Mouse (Mus musculus): ENCODE results near the gene Asb1. TPM values are rescaled to one million over a fixed set of nuclear protein-coding genes. Genes with fewer than 3 reads are reported as not detected.

Gene Asb1
- polyA plus RNA-seq, 1 experiment from 2014 or later: 14.9 TPM

DNA sequence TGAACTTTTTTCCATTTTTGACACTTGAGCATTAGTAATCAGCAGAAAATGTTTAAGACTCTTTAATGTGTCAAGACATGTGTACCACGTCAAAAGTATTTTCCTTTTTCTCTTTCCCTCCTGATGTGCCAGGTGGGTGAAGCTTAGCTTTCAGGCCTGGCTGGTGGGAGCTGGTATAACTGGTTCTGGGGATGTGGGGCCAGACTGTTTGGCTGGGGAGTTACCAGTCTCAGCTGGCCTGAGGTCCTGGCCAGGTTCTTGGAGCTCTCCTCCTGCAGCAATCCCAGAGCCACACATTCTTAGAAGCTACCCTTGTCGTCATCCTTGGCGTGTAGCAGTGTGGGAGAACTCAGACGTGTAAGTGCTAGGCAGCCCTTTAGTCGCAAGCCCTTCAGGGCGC, 24.7 kb upstream of the Asb1 start:
- Histone ChIP-seq H3K36me3 (ENCODE audit: control insufficient read depth, insufficient read depth, low read length) (peaks cover 54% of the 10 kb centered on the region), H3K4me3 (replicated peaks; ENCODE audit: low read depth, low read length) (no peak overlapping the region), H3K4me2 (ENCODE audit: low read length) (no peak overlapping the region), H3K27me3 (ENCODE audit: control insufficient read depth, insufficient read depth, low read length) (no peaks in the 10 kb centered on the region), H3K9me3 (ENCODE audit: control insufficient read depth, low read length) (no peaks in the 10 kb centered on the region), H3K4me1 (ENCODE audit: control insufficient read depth, insufficient read depth, low read length) (no peaks in the 10 kb centered on the region), H3K27ac (replicated peaks; ENCODE audit: low read depth, low read length) (no peak overlapping the region), H3K9ac (replicated peaks; ENCODE audit: low read length) (no peak overlapping the region)
- DNase-seq (no peak), ATAC-seq (ENCODE audit: low FRiP score, low TSS enrichment) (no peak)
- 93% methylated on average over 6 of the region's 6 CpGs for WGBS

DNA sequence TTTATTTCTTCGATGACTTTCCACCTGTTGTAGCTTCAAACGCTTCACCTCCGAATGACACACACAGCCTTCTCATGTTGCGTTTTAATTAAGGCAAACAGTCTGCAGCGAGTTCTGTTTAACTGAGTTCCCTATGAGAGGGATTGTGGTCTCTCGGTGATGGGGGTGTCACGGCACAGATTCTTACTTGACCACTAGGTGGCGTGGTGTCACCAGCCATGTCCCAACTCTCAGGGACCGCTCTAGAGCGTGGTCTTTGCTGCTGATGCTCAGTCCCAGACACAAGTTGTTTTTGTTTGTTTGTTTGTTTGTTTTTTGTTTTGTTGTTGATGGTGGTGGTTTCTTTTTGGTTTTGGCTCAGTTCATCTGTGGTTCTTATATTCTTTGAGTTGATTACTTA, 16.6 kb upstream of the Asb1 start:
- no peak overlapping the region for H3K4me3 ChIP-seq (replicated peaks; ENCODE audit: low read depth, low read length)
- DNase-seq (peak; percentile 86), ATAC-seq (ENCODE audit: low FRiP score, low TSS enrichment) (no peak; the same call in 1 of the 2 replicates)
- 14% methylated on average over 10 of the region's 10 CpGs for WGBS
- H3K27ac ChIP-seq (replicated peaks; ENCODE audit: low read depth, low read length): no peak overlapping the region
- peaks cover 78% of the 10 kb centered on the region for H3K36me3 ChIP-seq (ENCODE audit: control insufficient read depth, insufficient read depth, low read length)
- H3K9ac ChIP-seq (replicated peaks; ENCODE audit: low read length): no peak overlapping the region
- no peaks in the 10 kb centered on the region for H3K4me1 ChIP-seq (ENCODE audit: control insufficient read depth, insufficient read depth, low read length)
- H3K4me2 ChIP-seq (ENCODE audit: low read length): no peak overlapping the region
- H3K9me3 ChIP-seq (ENCODE audit: control insufficient read depth, low read length): no peaks in the 10 kb centered on the region
- no peaks in the 10 kb centered on the region for H3K27me3 ChIP-seq (ENCODE audit: control insufficient read depth, insufficient read depth, low read length)

DNA sequence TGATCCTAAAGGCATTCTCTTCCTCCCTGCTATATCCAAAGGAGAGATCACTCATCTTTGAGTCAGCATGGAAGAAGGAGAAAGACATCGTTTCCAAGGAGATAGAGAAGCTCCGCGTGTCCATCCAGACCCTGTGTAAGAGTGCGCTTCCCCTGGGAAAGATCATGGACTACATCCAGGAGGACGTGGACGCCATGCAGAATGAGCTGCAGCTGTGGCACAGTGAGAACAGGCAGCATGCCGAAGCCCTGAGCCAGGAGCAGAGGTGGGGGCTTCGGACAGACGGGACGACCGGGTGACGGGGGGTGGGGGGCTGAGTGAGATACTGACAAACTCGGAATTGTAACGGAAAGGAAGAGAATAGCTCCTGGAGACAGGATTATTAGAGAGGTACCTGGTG, 14.5 kb upstream of the Asb1 start:
- ATAC-seq (ENCODE audit: low FRiP score, low TSS enrichment) (no peak), DNase-seq (peak; percentile 37)
- Histone ChIP-seq H3K36me3 (ENCODE audit: control insufficient read depth, insufficient read depth, low read length) (peaks cover 75% of the 10 kb centered on the region), H3K9ac (replicated peaks; ENCODE audit: low read length) (no peak overlapping the region), H3K4me2 (ENCODE audit: low read length) (no peak overlapping the region), H3K4me3 (replicated peaks; ENCODE audit: low read depth, low read length) (no peak overlapping the region), H3K27ac (replicated peaks; ENCODE audit: low read depth, low read length) (no peak overlapping the region), H3K4me1 (ENCODE audit: control insufficient read depth, insufficient read depth, low read length) (no peaks in the 10 kb centered on the region), H3K9me3 (ENCODE audit: control insufficient read depth, low read length) (no peaks in the 10 kb centered on the region), H3K27me3 (ENCODE audit: control insufficient read depth, insufficient read depth, low read length) (no peaks in the 10 kb centered on the region)
- 82% methylated on average over 14 of the region's 14 CpGs for WGBS

DNA sequence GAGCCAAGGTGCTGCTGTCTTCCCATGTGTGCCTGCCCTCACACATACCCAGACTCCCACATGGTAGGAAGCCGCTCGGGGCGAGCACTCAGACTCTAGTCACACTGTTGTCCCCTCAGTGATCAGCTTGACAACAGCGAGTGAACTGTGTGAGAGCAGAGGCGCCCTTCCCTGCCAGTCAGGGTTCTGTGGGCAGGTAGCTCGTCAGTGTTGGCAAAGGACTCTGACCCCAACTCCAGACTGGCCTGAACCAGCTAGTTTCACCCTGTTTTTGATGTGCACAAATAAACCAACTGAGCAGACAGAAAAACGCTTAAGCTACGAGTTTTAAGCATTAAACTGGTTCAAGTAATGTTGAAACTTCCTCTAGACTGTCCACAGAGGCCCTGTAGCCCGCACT, 10.2 kb upstream of the Asb1 start:
- no peak for ATAC-seq (ENCODE audit: low FRiP score, low TSS enrichment)
- WGBS: 91% methylated on average over 9 of the region's 9 CpGs

DNA sequence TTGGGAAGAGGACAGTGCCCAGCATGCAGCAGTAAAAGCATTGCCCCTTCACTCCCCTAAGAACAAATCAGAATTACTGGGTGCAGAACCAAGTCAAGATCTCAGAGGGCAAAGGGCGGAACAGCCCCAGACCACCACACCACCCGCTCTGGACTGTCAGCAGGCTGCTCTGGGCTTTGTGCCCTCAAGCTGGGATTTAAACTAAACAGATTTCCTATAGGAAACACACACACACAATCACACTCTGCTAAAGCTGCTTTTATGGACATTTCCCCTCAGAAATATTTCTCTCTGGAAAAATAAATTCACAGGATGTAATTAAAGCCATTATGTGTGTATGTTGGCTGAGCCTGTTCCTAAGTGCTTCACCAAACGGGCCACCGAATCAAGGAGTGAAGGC, 8.1 kb upstream of the Asb1 start:
- no peaks in the 10 kb centered on the region for H3K27me3 ChIP-seq (ENCODE audit: control insufficient read depth, insufficient read depth, low read length)
- no peak for ATAC-seq (ENCODE audit: low FRiP score, low TSS enrichment)
- no peak for DNase-seq
- WGBS: 93% methylated on average over 4 of the region's 4 CpGs
- H3K9me3 ChIP-seq (ENCODE audit: control insufficient read depth, low read length): no peaks in the 10 kb centered on the region
- H3K4me3 ChIP-seq (replicated peaks; ENCODE audit: low read depth, low read length): no peak overlapping the region
- no peaks in the 10 kb centered on the region for H3K4me1 ChIP-seq (ENCODE audit: control insufficient read depth, insufficient read depth, low read length)
- no peak overlapping the region for H3K27ac ChIP-seq (replicated peaks; ENCODE audit: low read depth, low read length)
- H3K9ac ChIP-seq (replicated peaks; ENCODE audit: low read length): no peak overlapping the region
- peaks cover 43% of the 10 kb centered on the region for H3K36me3 ChIP-seq (ENCODE audit: control insufficient read depth, insufficient read depth, low read length)
- no peak overlapping the region for H3K4me2 ChIP-seq (ENCODE audit: low read length)

More for the DNA sequence above, 10.2 kb upstream of the Asb1 start:
- Histone ChIP-seq H3K9ac (replicated peaks; ENCODE audit: low read length) (no peak overlapping the region), H3K27ac (replicated peaks; ENCODE audit: low read depth, low read length) (no peak overlapping the region), H3K4me2 (ENCODE audit: low read length) (no peak overlapping the region), H3K9me3 (ENCODE audit: control insufficient read depth, low read length) (no peaks in the 10 kb centered on the region), H3K27me3 (ENCODE audit: control insufficient read depth, insufficient read depth, low read length) (no peaks in the 10 kb centered on the region), H3K4me3 (replicated peaks; ENCODE audit: low read depth, low read length) (no peak overlapping the region), H3K36me3 (ENCODE audit: control insufficient read depth, insufficient read depth, low read length) (peaks cover 58% of the 10 kb centered on the region), H3K4me1 (ENCODE audit: control insufficient read depth, insufficient read depth, low read length) (no peaks in the 10 kb centered on the region)
- DNase-seq: no peak

DNA sequence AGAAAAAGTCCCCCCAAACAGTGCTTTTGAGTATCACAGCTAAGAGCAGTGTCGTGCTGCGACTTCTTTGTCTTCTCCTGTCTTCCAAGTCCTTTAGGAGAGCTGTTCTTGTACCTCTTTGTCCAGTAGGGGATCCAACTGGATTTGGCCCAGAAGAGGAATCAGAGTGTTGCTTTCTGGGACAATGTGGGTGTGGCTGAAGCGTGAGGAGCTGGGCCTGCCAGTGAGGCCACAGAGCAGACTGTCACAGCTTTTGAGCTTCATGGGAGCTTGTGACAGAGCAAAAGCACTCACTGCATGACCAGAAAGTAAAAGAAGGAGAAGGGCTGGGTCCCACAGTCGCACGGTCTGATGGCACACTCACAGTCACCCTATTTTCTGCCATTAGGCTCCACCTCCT, 7.5 kb upstream of the Asb1 start:
- Histone ChIP-seq H3K27ac (replicated peaks; ENCODE audit: low read depth, low read length) (no peak overlapping the region), H3K4me1 (ENCODE audit: control insufficient read depth, insufficient read depth, low read length) (no peaks in the 10 kb centered on the region), H3K9ac (replicated peaks; ENCODE audit: low read length) (no peak overlapping the region), H3K4me2 (ENCODE audit: low read length) (no peak overlapping the region), H3K27me3 (ENCODE audit: control insufficient read depth, insufficient read depth, low read length) (no peaks in the 10 kb centered on the region; the same call in 1 of the 2 replicates), H3K36me3 (ENCODE audit: control insufficient read depth, insufficient read depth, low read length) (peaks cover 37% of the 10 kb centered on the region), H3K9me3 (ENCODE audit: control insufficient read depth, low read length) (no peaks in the 10 kb centered on the region), H3K4me3 (replicated peaks; ENCODE audit: low read depth, low read length) (no peak overlapping the region)
- ATAC-seq (ENCODE audit: low FRiP score, low TSS enrichment): no peak
- DNase-seq: no peak
- 87% methylated on average over 5 of the region's 5 CpGs for WGBS

DNA sequence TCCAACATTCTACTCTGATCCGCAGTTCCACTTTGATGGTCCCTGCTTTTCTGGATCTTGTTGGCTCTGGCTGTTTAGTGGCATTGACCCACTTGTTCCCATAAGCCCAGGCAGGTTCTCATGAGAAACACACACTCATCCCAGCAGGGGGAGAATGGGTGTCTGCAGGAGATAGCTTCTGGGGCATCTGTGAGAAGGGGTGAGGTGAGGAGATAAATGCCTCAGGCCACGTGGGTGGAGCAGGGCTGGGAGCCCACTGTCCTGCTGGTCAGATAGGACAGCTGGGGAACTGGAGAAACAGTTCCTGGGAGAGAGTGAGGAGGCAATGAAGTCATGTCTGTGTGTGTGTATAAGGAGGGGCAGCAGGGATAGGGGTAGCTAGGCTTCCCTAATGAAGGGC, 6.9 kb upstream of the Asb1 start:
- WGBS: 70% methylated on average over 2 of the region's 2 CpGs
- Histone ChIP-seq H3K4me2 (ENCODE audit: low read length) (no peak overlapping the region), H3K27me3 (ENCODE audit: control insufficient read depth, insufficient read depth, low read length) (no peaks in the 10 kb centered on the region; the same call in 1 of the 2 replicates), H3K36me3 (ENCODE audit: control insufficient read depth, insufficient read depth, low read length) (peaks cover 31% of the 10 kb centered on the region; the same call in 1 of the 2 replicates), H3K9me3 (ENCODE audit: control insufficient read depth, low read length) (no peaks in the 10 kb centered on the region), H3K9ac (replicated peaks; ENCODE audit: low read length) (no peak overlapping the region), H3K4me3 (replicated peaks; ENCODE audit: low read depth, low read length) (no peak overlapping the region), H3K4me1 (ENCODE audit: control insufficient read depth, insufficient read depth, low read length) (no peaks in the 10 kb centered on the region), H3K27ac (replicated peaks; ENCODE audit: low read depth, low read length) (no peak overlapping the region)
- DNase-seq (no peak), ATAC-seq (ENCODE audit: low FRiP score, low TSS enrichment) (no peak)

DNA sequence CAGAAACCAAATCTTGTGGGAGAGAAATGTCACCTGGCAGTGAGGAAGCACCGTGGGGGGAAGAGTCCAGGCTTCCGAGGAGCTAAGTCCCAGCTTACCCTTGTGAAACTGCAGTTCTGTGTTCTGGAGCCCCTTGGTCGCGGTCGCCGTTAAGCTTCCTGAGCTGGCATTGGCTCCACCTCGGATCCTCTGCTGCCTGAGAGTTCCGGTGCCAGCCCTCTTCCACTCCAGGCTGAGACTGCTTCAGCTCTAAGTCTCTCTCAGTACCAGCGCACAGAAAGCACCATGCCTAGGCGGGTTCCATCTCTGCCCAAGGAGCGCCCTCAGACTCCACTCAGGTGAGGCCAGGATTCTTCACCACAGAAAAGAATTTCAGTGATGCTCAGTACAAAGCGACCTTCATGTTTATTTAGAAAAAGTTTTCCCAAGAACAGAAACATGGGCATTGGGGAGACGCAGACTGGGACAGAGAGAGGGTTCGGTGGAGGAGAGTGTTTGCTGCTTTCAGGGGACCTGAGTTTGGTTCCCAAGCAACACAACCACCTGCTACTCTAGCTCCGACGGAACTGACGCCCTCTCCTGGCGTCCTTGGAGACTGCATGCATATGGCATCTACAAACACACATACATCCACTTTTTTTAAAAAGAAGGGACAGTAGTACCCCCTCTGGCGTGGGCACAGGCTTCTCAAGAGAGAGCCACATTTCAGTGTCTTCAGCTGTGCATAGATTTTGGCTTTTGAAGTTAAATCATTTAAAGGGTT, 6.2 kb upstream of the Asb1 start:
- Histone ChIP-seq H3K4me3 (replicated peaks; ENCODE audit: low read depth, low read length) (no peak overlapping the region), H3K9ac (replicated peaks; ENCODE audit: low read length) (no peak overlapping the region), H3K27ac (replicated peaks; ENCODE audit: low read depth, low read length) (no peak overlapping the region), H3K4me1 (ENCODE audit: control insufficient read depth, insufficient read depth, low read length) (no peaks in the 10 kb centered on the region), H3K27me3 (ENCODE audit: control insufficient read depth, insufficient read depth, low read length) (no peaks in the 10 kb centered on the region; the same call in 1 of the 2 replicates), H3K9me3 (ENCODE audit: control insufficient read depth, low read length) (no peaks in the 10 kb centered on the region), H3K4me2 (ENCODE audit: low read length) (no peak overlapping the region), H3K36me3 (ENCODE audit: control insufficient read depth, insufficient read depth, low read length) (peaks cover 27% of the 10 kb centered on the region; the same call in 1 of the 2 replicates)
- no peak for ATAC-seq (ENCODE audit: low FRiP score, low TSS enrichment)
- WGBS: 79% methylated on average over 19 of the region's 19 CpGs
- DNase-seq: no peak
